Mouse (Mus musculus): ENCODE results near the gene Nek6. TPM values are rescaled to one million over a fixed set of nuclear protein-coding genes. Genes with fewer than 3 reads are reported as not detected.

Gene Nek6
- total and polyA plus RNA-seq, 2 experiments from 2014 or later, result 18.1 to 25.5 TPM

GRCm38 (mm10) chr2:38515446-38515845, 4.0 kb downstream of the Nek6 start:
- WGBS, result 34% methylated on average over 6 of the region's 6 CpGs
- Histone ChIP-seq H3K9ac (replicated peaks; ENCODE audit: low read depth, low read length) (0 out of 2 replicates have a peak overlapping the region, but pooled peaks have one; percentile 1), H3K36me3 (replicated peaks; ENCODE audit: control insufficient read depth, insufficient read depth, low read length) (no peaks in the 10 kb centered on the region), H3K9me3 (replicated peaks; ENCODE audit: control insufficient read depth, low read length) (no peaks in the 10 kb centered on the region), H3K27ac (ENCODE audit: low read depth) (peak overlapping the region; percentile 57), H3K4me3 (ENCODE audit: low read depth, low read length) (no peak overlapping the region), H3K4me1 (ENCODE audit: control insufficient read depth, insufficient read depth) (peaks cover 43% of the 10 kb centered on the region), H3K4me2 (ENCODE audit: low read depth, low read length) (no peak overlapping the region), H3K27me3 (ENCODE audit: control insufficient read depth, insufficient read depth, low read length) (no peaks in the 10 kb centered on the region)
- TF ChIP-seq CTCF (IDR thresholded peaks at IDR 0.05; ENCODE audit: low read depth), result no peak
- no peak for TF ChIP-seq EP300 (IDR thresholded peaks at IDR 0.05; ENCODE audit: low read depth)
- no peak; the same call in 1 of the 2 replicates for ATAC-seq (ENCODE audit: insufficient read depth, low read depth)
- no peak for DNase-seq (ENCODE audit: low spot score)

GRCm38 (mm10) chr2:38516471-38516870, 5.0 kb downstream of the Nek6 start:
- Histone ChIP-seq H3K27ac (ENCODE audit: low read depth) (peak overlapping the region; percentile 23), H3K27me3 (ENCODE audit: control insufficient read depth, insufficient read depth, low read length) (no peaks in the 10 kb centered on the region), H3K4me1 (ENCODE audit: control insufficient read depth, insufficient read depth) (peaks cover 43% of the 10 kb centered on the region), H3K4me2 (ENCODE audit: low read depth, low read length) (no peak overlapping the region), H3K4me3 (ENCODE audit: low read depth, low read length) (no peak overlapping the region), H3K9ac (replicated peaks; ENCODE audit: low read depth, low read length) (no peak overlapping the region), H3K9me3 (replicated peaks; ENCODE audit: control insufficient read depth, low read length) (no peaks in the 10 kb centered on the region), H3K36me3 (replicated peaks; ENCODE audit: control insufficient read depth, insufficient read depth, low read length) (no peaks in the 10 kb centered on the region)
- ATAC-seq (ENCODE audit: insufficient read depth, low read depth) (no peak), DNase-seq (ENCODE audit: low spot score) (no peak)
- 65% methylated on average over 3 of the region's 3 CpGs for WGBS
- no peak for TF ChIP-seq CTCF (IDR thresholded peaks at IDR 0.05; ENCODE audit: low read depth)

DNA sequence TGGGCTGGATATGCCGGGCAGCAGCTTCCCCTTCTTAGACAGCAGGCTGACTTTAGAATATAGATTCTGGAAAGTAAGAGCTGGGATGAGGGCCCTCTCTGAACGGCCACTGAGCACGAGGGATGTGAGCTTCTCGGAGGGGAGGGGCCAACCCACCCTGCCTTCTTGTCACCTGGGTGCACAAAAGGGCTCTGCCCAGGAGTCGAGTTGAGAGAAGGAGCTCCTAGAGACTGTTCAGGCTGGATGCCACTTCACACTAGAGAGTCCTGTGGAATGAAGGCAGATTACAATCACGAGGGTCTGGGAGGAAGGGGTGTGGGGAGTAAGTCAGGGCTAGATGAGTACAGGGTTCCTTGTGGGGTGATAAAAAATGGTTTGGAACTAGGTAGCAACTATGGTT, 5.6 kb downstream of the Nek6 start:
- 60% methylated on average over 6 of the region's 6 CpGs for WGBS
- H3K4me3 ChIP-seq (ENCODE audit: low read depth, low read length), result no peak overlapping the region
- H3K4me1 ChIP-seq (ENCODE audit: control insufficient read depth, insufficient read depth), result peaks cover 46% of the 10 kb centered on the region

GRCm38 (mm10) chr2:38518719-38519118, 7.3 kb downstream of the Nek6 start:
- DNase-seq (ENCODE audit: low spot score) (no peak), ATAC-seq (ENCODE audit: insufficient read depth, low read depth) (no peak)
- Histone ChIP-seq H3K36me3 (replicated peaks; ENCODE audit: control insufficient read depth, insufficient read depth, low read length) (no peaks in the 10 kb centered on the region), H3K9ac (replicated peaks; ENCODE audit: low read depth, low read length) (no peak overlapping the region), H3K27me3 (ENCODE audit: control insufficient read depth, insufficient read depth, low read length) (no peaks in the 10 kb centered on the region), H3K9me3 (replicated peaks; ENCODE audit: control insufficient read depth, low read length) (no peaks in the 10 kb centered on the region), H3K27ac (ENCODE audit: low read depth) (no peak overlapping the region), H3K4me3 (ENCODE audit: low read depth, low read length) (no peak overlapping the region), H3K4me1 (ENCODE audit: control insufficient read depth, insufficient read depth) (peaks cover 46% of the 10 kb centered on the region), H3K4me2 (ENCODE audit: low read depth, low read length) (no peak overlapping the region)
- no peak for TF ChIP-seq CTCF (IDR thresholded peaks at IDR 0.05; ENCODE audit: low read depth)
- no peak for TF ChIP-seq EP300 (IDR thresholded peaks at IDR 0.05; ENCODE audit: low read depth)
- 70% methylated on average over 5 of the region's 5 CpGs for WGBS

More for the DNA sequence above, 5.6 kb downstream of the Nek6 start:
- TF ChIP-seq CTCF (IDR thresholded peaks at IDR 0.05; ENCODE audit: low read depth), result no peak
- no peak for TF ChIP-seq EP300 (IDR thresholded peaks at IDR 0.05; ENCODE audit: low read depth)
- DNase-seq (ENCODE audit: low spot score) (no peak), ATAC-seq (ENCODE audit: insufficient read depth, low read depth) (no peak)
- H3K27me3 ChIP-seq (ENCODE audit: control insufficient read depth, insufficient read depth, low read length), result no peaks in the 10 kb centered on the region
- no peaks in the 10 kb centered on the region for H3K9me3 ChIP-seq (replicated peaks; ENCODE audit: control insufficient read depth, low read length)
- H3K36me3 ChIP-seq (replicated peaks; ENCODE audit: control insufficient read depth, insufficient read depth, low read length), result no peaks in the 10 kb centered on the region
- H3K4me2 ChIP-seq (ENCODE audit: low read depth, low read length), result no peak overlapping the region
- H3K27ac ChIP-seq (ENCODE audit: low read depth), result 0 out of 2 replicates have a peak overlapping the region, but pooled peaks have one; percentile 23
- no peak overlapping the region for H3K9ac ChIP-seq (replicated peaks; ENCODE audit: low read depth, low read length)

DNA sequence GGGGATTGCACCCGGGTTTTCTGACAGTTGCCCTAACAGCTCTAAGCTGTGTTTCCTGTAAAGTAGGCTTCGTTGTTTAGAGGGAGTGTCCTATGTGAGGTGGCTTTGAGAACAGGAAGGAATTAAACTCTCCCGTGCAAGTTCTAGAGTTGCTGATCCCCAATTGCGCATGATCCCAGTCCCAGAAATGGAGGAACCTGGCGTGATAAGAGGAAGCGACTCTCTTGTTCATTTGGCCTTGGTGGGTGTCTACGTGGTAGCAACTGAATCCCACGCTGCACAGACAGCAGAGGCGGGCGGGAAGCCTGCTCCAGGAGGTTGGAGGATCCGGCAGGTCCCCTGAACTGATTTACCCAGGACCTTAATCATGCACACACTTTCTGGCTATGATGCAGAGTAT, 8.5 kb downstream of the Nek6 start:
- Histone ChIP-seq H3K9ac (replicated peaks; ENCODE audit: low read depth, low read length) (no peak overlapping the region), H3K4me3 (ENCODE audit: low read depth, low read length) (no peak overlapping the region), H3K4me2 (ENCODE audit: low read depth, low read length) (no peak overlapping the region), H3K27ac (ENCODE audit: low read depth) (no peak overlapping the region), H3K27me3 (ENCODE audit: control insufficient read depth, insufficient read depth, low read length) (no peaks in the 10 kb centered on the region), H3K4me1 (ENCODE audit: control insufficient read depth, insufficient read depth) (peaks cover 37% of the 10 kb centered on the region), H3K9me3 (replicated peaks; ENCODE audit: control insufficient read depth, low read length) (no peaks in the 10 kb centered on the region), H3K36me3 (replicated peaks; ENCODE audit: control insufficient read depth, insufficient read depth, low read length) (no peaks in the 10 kb centered on the region)
- no peak for ATAC-seq (ENCODE audit: insufficient read depth, low read depth)
- no peak for TF ChIP-seq CTCF (IDR thresholded peaks at IDR 0.05; ENCODE audit: low read depth)
- no peak for TF ChIP-seq EP300 (IDR thresholded peaks at IDR 0.05; ENCODE audit: low read depth)
- DNase-seq (ENCODE audit: low spot score), result no peak
- WGBS, result 69% methylated on average over 11 of the region's 11 CpGs

DNA sequence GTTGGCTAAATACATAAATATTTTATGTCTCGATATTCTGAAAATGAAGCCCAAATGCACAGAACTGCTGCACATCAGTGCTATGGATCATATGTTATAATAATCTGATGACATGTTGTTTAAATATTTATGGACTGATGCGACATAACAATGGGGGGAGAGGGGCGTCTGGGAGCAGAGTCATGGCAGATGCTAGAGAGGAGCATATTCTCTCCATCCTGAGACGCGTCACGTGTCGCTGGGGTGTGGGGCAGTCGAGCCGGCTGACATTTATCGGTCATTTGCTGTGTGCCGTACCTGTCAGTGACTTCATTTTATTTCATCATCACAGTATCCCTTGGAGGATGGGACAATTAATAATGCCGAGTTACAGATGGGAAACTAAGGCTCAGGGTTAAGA, 10.2 kb downstream of the Nek6 start:
- DNase-seq (ENCODE audit: low spot score) (no peak), ATAC-seq (ENCODE audit: insufficient read depth, low read depth) (no peak)
- H3K9me3 ChIP-seq (replicated peaks; ENCODE audit: control insufficient read depth, low read length), result no peaks in the 10 kb centered on the region
- H3K27ac ChIP-seq (ENCODE audit: low read depth), result peak overlapping the region; percentile 26; the same call in 1 of the 2 replicates
- no peak overlapping the region for H3K4me2 ChIP-seq (ENCODE audit: low read depth, low read length)
- no peak overlapping the region for H3K9ac ChIP-seq (replicated peaks; ENCODE audit: low read depth, low read length)
- H3K4me3 ChIP-seq (ENCODE audit: low read depth, low read length), result no peak overlapping the region
- peaks cover 24% of the 10 kb centered on the region for H3K4me1 ChIP-seq (ENCODE audit: control insufficient read depth, insufficient read depth)
- TF ChIP-seq EP300 (IDR thresholded peaks at IDR 0.05; ENCODE audit: low read depth) (no peak), CTCF (IDR thresholded peaks at IDR 0.05; ENCODE audit: low read depth) (no peak)
- H3K27me3 ChIP-seq (ENCODE audit: control insufficient read depth, insufficient read depth, low read length), result no peaks in the 10 kb centered on the region
- 0 out of 2 replicates have a peak, but pooled peaks cover 6% of the 10 kb centered on the region for H3K36me3 ChIP-seq (replicated peaks; ENCODE audit: control insufficient read depth, insufficient read depth, low read length)
- 81% methylated on average over 12 of the region's 12 CpGs for WGBS
